Mouse (Mus musculus): ENCODE measurements around the gene Afap1.

DNA sequence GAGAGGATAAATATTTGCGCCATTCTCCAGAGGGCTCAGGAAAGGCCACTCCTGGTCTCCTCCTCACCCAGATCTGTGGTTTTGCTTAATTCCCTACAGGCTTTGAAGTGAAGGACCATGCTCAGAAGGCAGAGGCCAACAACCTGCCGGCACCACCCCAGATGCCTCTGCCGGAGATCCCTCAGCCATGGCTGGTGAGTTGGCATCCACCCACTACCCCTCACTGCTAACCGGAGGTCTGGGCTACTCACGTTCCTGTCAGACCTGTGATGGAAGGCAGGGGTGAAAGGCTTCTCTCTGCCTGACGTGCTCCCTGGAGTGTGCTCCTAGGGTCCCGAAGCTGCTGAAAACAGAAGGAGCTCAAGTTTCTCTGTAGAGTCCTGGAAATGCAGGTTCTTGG is 42.8 kb downstream of the Afap1 start:
- TF ChIP-seq GATA1 (IDR thresholded peaks at IDR 0.05; ENCODE audit: low read length): no peak
- TF ChIP-seq TAL1 (IDR thresholded peaks at IDR 0.05; ENCODE audit: low read length): no peak

Measured in erythroblast, embryonic 14.5 days (primary cell).